Mouse (Mus musculus): ENCODE measurements around the gene Cog4. TPM values are rescaled to one million over a fixed set of nuclear protein-coding genes. Genes with fewer than 3 reads are reported as not detected.

Cog4 gene
- 37.2 and 40.9 TPM in 2 replicates for polyA plus RNA-seq (2012; rRNA removed)

DNA sequence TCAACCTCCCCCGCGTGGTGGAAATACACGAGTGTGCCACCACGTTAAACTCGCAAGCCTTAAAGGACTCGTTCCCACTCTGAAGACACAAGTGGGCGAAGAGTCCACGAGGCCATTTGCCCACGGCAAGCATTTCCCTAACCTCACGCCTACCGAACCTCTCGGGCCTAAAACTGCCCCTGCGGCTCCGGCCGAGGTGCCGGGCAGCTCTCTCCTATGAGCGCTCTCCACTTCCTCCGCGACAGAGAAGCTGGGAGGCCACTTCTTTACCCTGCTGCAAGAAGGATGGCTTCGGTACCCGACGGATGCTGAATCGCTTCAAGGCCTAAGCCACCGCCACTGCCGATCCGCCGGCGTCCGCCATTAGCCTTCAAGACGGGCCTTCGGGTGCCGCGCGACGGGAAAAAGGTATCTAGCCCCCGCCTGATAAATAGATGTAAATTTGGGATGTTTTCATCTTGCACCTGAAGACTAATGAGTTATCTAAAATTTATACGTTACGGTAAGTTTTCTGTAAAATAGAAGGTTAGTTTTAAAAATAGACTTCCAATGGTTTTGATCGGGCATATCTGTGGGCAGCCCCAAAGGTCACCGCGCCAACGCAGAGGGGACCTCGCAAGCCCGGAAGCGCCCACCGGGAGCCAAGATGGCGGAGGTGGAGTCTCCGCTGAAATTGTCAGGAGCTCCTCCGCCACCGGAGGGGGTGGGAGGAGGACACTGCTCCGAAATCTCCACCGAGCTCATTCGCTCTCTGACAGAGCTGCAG lies at the start of gene Cog4, which contains the start of gene Sf3b3:
TSS of gene Cog4 (plus strand) at position 196 of the 766 bp plus-strand sequence.
TSS of gene Sf3b3 (minus strand) at position 383 of the 766 bp plus-strand sequence.
- DNase-seq (ENCODE audit: extremely low spot score in 1 of 2, low spot score in 1 of 2), result peak; percentile 69 to 94

DNA sequence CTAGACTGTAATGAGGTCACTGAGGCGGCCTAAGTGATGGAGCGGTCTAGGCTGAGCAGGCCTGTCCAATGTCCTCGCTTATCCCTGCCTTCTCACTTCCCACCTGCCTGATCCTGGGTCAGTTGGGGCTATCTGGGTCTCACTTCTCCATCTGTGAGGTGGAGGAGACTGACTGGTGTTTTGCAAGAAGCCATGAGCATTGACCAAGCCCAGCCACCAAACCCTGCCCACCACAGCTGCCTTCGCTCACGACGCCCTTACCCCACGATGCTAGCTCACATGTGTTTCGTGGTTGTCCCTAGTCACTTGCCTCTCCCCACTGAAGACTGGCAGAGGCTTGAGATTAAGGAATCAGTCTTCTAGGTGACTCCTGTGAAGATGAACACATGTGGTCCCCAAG lies 49.3 kb upstream of the Cog4 start:
- no peak for DNase-seq (ENCODE audit: extremely low spot score in 1 of 2, low spot score in 1 of 2)

DNA sequence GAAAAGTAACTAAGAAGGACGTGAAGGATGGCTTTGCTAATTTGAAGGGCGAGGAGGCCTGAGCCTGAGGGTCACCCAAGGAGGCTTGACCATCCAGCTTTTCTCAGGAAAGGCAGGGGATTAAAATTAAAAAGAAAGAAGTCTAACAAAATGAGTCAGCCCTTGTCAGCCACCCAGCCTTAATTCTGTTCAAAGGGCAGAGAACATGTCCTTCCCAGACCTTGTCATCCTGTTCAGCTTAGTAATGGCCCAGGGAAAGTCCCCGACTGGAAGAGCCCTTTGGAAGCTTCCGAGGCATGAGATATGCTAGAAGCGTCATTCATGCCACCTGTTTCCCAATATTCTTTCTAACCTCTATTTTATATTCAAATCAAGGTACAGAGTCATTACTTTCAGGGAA lies 43.4 kb upstream of the Cog4 start:
- DNase-seq (ENCODE audit: extremely low spot score in 1 of 2, low spot score in 1 of 2), result no peak

DNA sequence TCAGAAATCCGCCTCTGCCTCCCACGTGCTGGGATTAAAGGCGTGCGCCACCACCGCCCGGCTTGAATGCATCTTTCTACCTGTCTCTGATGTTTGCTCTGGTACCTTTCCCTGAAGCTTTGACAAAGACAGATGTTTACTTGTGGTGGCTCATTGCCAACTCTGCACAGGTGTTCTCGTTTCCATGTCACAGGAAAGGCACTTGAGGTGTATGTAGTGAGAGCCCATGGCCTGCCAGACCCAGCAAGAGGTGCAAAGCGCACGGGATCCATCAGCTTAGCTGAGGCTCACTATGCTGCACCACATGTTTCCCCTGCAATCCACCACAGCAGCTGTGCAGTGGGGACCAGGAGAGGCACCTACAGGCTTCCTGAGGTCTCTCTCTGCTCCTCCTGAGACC lies 42.5 kb upstream of the Cog4 start:
- DNase-seq (ENCODE audit: extremely low spot score in 1 of 2, low spot score in 1 of 2), result no peak

DNA sequence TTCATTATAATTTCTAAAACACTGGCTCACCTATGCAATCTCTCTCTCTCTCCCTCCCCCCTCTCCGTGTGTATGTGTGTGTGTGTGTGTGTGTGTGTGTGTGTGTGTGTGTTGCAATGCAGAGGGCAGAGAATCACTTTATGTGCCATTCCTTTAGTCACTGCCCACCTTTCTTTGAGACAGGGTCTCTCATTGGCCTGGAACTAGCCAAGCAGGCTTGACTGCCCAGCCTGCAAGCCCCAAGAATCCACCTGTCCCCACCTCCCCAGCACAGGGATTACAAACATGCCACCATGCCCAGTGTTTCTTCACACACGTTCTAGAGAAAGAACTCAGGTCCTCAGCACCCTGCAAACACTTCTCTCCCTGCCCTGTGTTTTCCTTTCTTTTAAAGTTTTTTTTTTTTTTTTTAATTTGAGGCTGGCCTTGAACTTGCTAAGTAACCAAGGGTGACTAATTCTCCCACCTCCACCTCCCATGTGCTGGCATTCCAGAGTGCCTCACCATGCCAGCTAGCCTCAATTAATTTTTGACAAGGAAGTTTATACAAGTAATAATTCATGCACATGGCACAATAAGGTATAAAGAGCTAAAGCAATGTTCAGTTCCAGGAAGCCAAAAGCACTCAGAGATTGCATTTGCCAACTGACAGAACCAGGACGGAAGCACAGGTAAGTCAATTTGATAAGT lies 41.4 kb upstream of the Cog4 start:
- no peak for DNase-seq (ENCODE audit: extremely low spot score in 1 of 2, low spot score in 1 of 2)

DNA sequence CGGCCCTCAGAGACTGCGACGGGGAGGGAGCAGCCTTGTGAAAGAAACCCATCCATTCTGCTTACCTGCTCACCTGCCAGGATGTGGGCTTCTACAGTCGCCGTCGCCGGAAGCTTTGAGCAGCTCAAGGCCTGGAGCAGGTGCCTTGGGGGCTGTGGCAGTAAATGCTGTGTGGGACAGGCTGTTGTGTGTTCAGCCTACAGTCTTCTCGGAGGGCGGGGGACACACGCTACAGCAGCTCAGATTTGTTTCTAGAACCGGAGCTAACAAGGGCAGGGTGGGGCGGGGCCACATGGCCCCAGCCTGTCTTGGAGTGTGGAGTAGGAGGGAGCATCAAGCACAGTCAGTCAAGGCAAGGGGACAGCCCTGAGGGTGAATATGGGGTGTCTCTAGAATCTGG lies 40.7 kb upstream of the Cog4 start, which contains the start of gene Il34:
TSS of gene Il34 (minus strand) at position 256 of the 400 bp plus-strand sequence.
- no peak for DNase-seq (ENCODE audit: extremely low spot score in 1 of 2, low spot score in 1 of 2)

DNA sequence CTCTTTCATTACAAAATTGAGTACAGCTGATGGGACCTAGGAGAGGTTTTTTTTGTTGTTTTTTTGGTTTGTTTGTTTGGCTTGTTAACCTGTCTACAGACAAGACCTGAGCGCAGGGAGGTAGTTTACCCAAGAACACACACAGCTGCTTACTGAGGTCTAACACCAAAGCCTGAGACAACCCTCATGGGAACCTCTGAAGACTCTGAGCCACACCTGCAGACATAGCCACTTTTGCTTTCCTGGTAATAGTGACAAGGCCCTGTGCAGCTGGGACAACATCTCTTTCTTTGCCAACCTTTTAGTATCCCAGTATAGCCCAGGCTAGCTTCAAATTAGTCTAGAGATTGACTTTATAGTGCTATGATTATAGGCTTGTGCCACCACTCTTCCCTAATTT lies 40.3 kb upstream of the Cog4 start:
- no peak for DNase-seq (ENCODE audit: extremely low spot score in 1 of 2, low spot score in 1 of 2)

DNA sequence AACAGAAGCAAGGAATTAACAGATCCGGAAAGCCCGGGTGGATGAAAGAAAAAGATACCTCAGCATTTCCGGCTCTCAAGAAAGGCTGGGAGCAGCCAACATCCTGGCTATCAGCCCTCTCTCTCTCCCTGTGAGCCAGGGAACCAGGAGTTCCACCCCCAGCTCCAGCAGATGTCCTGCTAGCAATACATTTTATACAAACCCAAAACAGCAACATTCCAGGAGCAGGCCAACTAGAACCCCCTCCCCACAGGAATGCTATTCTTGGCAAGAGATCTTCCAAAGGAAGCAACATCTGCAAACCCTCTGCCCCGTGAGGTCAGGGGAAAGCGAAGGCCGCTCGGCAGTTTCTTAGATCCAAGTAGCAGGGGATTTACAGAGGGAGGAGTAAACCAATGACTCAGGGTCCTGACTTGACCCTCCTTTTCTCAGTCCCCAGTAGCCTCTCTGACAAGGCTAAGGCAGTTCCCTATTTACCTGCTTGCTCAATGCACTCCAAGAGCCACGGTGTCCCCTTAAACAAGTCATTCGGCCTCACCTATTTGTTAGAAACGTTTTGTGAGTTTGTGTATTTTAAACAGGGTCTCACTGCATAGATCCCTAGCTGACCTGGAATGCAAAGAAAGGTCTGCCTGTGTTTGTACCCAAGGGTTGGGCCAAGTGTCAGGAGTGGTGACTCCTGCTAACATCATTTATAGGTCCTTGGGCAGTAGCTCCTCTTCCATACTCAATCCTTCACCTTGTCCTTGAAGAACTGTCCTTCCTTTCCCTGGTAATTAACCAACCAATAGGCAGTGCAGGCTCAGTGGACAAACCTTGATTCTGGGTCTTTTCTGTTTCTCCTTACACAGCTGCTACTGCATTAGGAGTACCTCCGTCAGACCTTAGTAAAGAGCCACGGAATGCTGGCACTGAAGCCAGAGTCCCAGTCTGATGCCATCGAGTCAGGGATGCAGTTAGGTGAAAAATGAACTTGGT lies 37.6 kb upstream of the Cog4 start:
- peak in 1 of 2 experiments; percentile 65 for DNase-seq (ENCODE audit: extremely low spot score in 1 of 2, low spot score in 1 of 2)

DNA sequence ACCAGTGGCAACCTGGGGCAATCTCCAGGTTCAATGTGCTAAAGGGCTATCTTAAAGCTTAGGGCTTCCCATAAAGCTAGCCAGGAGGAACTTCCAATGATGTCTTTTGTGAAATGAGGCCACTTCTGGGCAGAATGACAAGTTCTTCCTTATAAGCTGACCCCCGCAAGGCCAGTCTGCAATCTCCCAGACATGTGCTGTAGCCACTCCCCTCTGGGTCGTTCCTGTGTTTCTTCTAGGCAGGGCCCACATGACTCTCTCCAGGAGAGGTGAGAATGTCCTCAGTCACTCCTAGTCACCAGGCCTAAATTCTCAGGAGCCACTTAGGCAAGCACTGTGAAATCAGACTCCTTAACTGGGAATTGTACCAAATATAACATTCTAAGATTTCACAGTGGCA lies 36.6 kb upstream of the Cog4 start:
- DNase-seq (ENCODE audit: extremely low spot score in 1 of 2, low spot score in 1 of 2), result no peak

DNA sequence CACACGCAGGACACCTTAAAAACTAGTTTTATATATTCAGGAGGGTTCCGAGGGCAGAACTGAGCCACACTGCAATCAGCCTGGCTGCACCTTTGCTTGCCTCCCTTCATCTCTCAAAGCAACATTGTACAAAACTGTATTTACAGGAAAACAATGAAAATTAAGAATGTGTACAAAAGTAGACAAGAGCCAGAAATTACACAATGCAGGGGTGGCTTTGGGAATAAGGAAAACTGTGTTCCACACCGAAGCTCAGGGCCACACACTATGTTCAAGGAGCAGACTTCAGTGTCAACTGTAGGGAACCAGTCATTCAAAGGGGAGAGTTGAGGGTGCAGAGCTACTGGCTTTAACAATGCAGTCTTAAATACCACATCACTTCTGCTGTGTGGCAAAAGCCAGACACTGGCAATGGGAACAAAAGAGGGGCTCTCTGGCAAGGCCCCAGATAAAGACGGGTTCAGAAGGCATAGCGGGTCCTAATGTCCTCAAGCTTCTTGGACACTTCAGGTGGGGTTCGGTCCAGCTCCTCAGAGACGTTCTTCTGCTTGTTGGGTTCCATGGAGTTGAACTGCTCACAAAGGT lies 35.8 kb upstream of the Cog4 start:
- DNase-seq (ENCODE audit: extremely low spot score in 1 of 2, low spot score in 1 of 2), result no peak

DNA sequence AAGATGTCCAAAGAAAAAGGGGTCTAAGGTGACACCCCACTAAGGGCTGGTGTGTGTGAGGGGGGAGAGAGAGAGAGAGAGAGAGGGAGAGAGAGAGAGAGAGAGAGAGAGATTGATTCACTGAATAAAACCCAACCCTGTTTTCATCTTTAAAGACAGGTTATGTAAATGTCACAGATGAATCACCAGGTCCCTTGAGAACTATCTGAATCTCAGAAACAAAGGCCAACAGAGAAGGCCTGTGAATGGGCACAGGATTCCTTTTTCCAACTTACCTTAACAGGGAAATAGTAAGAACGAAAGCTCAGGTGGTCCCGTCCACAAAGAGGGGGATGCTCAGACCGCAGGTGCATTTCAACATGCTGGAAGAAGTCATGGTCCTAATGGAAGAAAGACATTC lies 35.3 kb upstream of the Cog4 start:
- DNase-seq (ENCODE audit: extremely low spot score in 1 of 2, low spot score in 1 of 2), result no peak

DNA sequence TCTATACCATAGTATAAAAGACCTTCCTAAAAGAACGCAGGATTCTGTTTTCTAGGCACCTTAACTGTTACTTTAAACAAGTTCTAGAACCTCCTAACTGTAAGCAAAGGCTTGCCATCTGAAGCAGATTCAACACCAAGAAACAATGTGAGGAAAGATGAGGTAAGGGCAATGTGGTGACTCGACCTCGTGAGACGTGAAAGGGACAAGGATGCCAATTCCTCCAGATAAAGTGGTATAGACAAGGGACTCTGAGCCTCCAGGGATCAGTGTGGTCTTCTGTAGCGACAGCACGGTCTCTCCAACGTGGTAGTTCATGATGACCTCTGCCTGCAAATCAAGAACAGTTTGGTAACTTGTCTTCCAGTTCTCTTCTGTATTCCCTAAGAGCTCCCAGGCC lies 34.6 kb upstream of the Cog4 start:
- DNase-seq (ENCODE audit: extremely low spot score in 1 of 2, low spot score in 1 of 2), result no peak

DNA sequence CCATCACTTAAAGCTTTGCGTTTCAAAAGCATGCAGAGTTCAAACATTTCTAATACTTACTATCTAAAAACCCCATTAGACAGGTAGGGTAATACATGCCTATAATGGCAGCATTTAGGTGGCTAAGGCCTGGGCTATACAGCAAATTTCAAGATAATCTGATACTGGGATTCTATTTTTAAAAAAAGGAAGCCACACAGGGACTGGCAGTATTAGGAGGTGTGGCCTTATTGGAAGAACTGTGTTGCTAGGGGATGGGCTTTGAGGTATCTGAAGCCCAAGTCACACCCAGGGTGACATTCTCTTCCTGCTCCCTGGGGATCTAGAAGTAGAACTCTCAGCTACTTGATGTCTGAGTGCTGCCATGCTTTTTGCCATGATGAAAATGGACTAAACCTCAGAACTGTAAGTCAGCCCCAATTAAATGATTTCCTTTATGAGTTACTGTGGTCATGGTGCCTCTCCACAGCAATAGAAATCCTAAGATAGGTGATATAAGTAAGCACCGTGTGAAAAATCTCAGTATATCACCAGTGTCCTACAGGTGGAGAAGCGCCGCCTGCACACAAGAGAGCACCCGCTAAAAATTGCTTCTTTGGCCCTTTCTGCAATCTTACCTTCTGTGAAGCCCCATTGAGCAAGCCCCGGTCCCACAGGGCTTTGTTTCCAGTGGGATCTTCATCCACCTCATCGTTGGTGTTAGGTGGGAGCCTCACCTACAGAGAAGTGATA lies 33.9 kb upstream of the Cog4 start:
- no peak for DNase-seq (ENCODE audit: extremely low spot score in 1 of 2, low spot score in 1 of 2)

DNA sequence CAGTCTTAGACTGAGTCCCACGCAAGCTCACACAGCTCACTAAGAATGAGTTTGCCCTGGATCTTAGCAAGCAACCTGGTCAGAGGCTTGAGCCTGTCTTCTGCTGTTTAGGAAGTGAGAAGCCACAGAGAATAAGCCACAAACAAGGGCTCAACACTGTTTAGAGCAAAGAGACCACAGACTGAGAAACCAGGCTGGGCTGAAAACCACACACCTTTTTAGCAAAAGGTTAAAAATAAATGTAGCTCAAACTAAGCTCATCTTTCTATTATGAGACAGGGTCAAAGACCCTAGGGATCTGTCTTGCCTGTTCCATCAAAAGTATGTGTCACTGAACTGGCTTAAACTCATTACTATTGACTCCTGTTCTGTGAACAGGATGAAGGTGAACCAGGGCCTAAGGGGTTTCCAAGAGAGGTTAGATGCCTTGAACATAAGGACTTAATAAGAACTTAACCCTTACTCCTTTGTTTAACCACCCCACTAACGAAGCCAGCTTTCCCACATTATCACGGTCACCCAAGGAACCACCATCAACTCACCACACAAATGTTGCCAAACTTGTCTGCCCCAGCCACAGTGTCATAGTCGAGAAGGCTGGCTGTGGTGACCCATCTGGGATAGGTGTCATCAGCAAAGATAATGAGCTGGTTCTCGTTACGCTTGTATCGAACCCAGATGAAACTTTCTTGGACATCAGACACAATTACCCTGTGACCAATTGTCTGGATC lies 33.2 kb upstream of the Cog4 start:
- DNase-seq (ENCODE audit: extremely low spot score in 1 of 2, low spot score in 1 of 2), result no peak

DNA sequence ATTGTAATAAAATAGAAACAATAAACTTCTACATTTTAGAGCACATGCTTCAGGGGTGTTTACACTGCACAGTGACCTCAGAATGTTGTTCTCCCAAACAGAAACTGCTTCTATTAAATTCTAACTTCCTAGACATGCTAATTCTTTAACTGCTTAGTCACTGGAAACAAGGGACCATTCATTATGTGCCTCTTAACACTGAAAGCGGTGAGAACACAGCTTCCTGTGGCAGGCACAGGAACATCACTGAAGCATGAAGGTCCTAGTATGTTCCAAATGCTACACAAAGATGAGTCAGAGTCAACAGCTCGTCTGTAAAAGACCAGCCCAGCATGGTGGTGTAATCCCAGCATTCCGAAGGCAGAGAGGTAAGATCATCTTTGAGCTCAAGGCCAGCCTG lies 31.1 kb upstream of the Cog4 start:
- no peak for DNase-seq (ENCODE audit: extremely low spot score in 1 of 2, low spot score in 1 of 2)

DNA sequence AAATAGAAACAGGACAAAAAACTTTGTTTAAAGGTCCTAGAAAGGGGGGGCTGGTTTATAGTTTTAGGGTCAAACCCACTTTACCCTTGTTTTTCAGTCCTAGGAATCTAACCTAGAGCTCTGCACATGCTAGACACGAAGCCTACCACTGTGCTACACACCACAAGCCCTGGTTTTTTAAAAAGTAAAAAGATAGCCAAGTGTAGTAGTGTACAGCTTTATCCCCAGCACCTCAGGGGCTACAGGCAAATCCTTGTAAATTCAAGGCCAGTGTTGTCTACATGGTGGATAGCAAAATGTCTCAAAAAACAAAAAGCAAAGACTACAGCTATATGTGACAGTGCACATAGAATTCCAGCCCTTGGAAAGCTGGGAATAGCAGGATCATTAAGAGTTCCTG lies 29.4 kb upstream of the Cog4 start:
- no peak for DNase-seq (ENCODE audit: extremely low spot score in 1 of 2, low spot score in 1 of 2)

DNA sequence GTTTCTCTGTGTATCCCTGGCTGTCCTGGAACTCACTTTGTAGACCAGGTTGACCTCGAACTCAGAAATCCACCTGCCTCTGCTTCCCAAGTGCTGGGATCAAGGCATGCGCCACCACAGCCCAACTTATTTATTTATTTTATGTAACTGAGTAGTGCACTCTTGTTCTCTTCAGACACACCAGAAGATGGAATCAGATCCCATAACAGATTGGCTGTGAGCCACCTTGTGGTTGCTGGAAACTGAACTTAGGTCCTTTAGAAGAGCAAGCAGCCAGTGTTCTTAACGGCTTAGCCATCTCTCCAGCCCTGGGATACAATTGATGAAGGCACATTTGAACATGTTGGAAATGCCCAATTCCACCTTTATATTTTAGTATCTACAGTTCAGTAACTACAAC lies 27.8 kb upstream of the Cog4 start:
- no peak for DNase-seq (ENCODE audit: extremely low spot score in 1 of 2, low spot score in 1 of 2)

DNA sequence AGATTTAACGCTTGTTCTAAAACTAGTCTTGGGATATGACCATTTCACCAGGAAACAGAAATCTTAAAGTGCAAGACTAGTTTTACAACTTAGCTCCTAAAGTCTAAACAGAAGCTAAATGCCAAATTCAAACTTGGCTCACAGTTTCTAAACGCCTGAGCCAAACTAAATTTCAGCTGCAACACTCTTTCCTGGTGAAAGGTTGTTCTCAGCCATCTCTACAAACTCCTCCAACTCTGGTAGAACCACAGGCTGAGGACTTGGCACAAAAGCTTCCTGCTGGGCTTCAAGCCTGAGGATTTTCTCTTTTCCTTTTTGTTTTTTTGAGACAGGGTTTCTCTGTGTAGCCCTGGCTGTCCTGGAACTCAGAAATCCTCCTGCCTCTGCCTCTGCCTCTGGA lies 26.1 kb upstream of the Cog4 start:
- no peak for DNase-seq (ENCODE audit: extremely low spot score in 1 of 2, low spot score in 1 of 2)

DNA sequence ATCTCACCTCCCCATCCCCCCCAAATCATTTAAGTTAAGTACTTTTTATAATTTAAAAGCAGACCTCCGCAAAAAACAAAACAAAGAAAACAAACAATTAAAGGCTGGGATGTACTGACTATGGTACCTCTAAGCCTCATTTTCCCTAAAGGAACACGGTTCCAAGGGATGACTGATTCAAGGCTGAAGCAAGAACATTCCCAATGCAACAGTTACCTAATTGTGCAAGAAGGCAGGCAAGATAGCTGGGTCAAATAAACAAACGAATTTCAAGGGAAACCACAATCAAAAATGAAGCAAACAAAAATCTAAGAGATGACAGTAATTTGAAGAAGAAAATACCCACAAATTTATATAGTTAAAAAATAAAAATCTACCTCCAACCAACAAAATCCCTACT lies 24.4 kb upstream of the Cog4 start:
- no peak for DNase-seq (ENCODE audit: extremely low spot score in 1 of 2, low spot score in 1 of 2)
